In the genomic region with DNA sequence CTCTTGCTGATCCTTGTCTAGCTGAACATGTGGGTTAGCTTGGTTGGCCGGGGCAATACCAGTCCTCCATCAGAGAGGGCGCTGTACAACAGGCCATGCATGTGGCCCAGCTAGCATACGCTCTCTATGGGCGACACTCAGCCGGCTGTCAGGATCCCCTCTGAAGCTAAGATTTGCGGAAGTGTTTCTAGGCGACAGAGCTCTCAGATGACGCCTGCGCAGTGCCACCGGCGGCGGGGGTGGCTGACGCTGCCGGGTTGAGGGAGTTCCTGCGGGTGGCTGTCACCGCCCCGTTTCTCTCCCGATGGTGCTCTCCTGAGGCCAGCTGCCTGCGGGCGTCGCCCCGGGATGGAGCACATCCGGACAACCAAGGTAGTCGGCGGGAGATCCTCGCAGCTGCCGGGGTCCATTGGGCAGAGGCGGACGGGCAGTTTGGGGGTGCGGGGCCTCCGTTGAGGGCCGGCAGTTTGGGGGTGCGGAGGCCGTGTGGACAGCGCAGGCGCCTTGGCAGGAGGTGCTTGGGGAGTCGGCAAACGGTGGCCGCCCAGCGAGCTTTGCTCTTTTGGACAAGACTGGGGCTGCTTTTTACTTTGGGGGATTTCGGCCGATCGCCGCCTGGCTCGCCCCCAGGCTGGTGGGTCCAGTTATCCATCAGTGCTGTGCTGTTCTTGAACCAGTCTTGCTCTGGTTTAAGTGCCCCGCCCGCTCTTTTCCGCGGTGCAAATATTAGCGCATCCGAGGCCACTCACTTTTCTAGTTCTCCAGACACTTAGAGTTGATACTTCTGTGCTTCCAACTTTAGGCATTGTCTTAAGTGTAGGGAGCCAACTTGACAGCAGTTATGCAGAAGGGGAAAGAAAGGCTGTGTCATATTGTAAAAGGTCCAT, we compare ENCODE assay signal across 1 mouse cellular context.
TF ChIP-seq lines count a peak whose summit lies in the region.

A gene (plus strand): TSS at position 239 of the 887 bp plus-strand sequence.

TF ChIP-seq in CH12.LX, 34 proteins besides CTCF, POLR2A, EP300 and RAD21 (continued from another document):
- TF ChIP-seq MAZ (IDR thresholded peaks at IDR 0.05; ENCODE audit: low read depth, low read length) (0 out of 2 replicates have a peak, but pooled peaks have one; percentile 44), CHD2 (IDR thresholded peaks at IDR 0.05; ENCODE audit: low read length) (no peak), JUN (IDR thresholded peaks at IDR 0.05; ENCODE audit: insufficient read depth, low read depth, low read length) (no peak), USF1 (IDR thresholded peaks at IDR 0.05; ENCODE audit: low read depth, low read length) (no peak), ZKSCAN1 (IDR thresholded peaks at IDR 0.05; ENCODE audit: borderline replicate concordance, low read depth, low read length) (no peak), RCOR1 (conservative IDR thresholded peaks at IDR 0.05; ENCODE audit: low read depth, low read length) (no peak), ZMIZ1 (IDR thresholded peaks at IDR 0.05; ENCODE audit: low read depth, low read length) (no peak), JUND (conservative IDR thresholded peaks at IDR 0.05; ENCODE audit: low read depth, low read length) (no peak), POLR2AphosphoS2 (IDR thresholded peaks at IDR 0.05; ENCODE audit: low read depth, low read length) (no peak), PAX5 (IDR thresholded peaks at IDR 0.05; ENCODE audit: low read length) (no peak), MXI1 (IDR thresholded peaks at IDR 0.05; ENCODE audit: low read depth, low read length) (peak; percentile 69), HCFC1 (IDR thresholded peaks at IDR 0.05; ENCODE audit: low read depth, low read length) (peak; percentile 86), ELF1 (IDR thresholded peaks at IDR 0.05; ENCODE audit: low read depth, low read length) (peak; percentile 98), IRF4 (IDR thresholded peaks at IDR 0.05; ENCODE audit: low read depth, low read length) (no peak; the same call in 1 of the 2 replicates), KAT2A (IDR thresholded peaks at IDR 0.05; ENCODE audit: insufficient replicate concordance, low read length) (no peak; the same call in 1 of the 2 replicates), MAX (IDR thresholded peaks at IDR 0.05; ENCODE audit: low read length) (peak; percentile 86), MYC (IDR thresholded peaks at IDR 0.05; ENCODE audit: low read depth, low read length) (peak; percentile 95), SMC3 (IDR thresholded peaks at IDR 0.05; ENCODE audit: low read depth, low read length) (no peak), NELFE (IDR thresholded peaks at IDR 0.05; ENCODE audit: low read depth, low read length) (peak; percentile 72), ETS1 (conservative IDR thresholded peaks at IDR 0.05; ENCODE audit: low read depth, low read length) (peak; percentile 58; the same call in 1 of the 2 replicates), MAFK (IDR thresholded peaks at IDR 0.05; ENCODE audit: insufficient replicate concordance, low read length) (no peak), TCF12 (IDR thresholded peaks at IDR 0.05; ENCODE audit: low read depth, low read length) (peak; percentile 68)
